Mouse (Mus musculus): ENCODE data around the gene Gucy1b1. TPM values are rescaled to one million over a fixed set of nuclear protein-coding genes. Genes with fewer than 3 reads are reported as not detected.
A peak's percentile ranks its signal among the peaks of the same experiment; 100 is the strongest.

Gucy1b1 gene
- polyA plus RNA-seq, 1 experiment from 2014 or later = 38.8 TPM

DNA sequence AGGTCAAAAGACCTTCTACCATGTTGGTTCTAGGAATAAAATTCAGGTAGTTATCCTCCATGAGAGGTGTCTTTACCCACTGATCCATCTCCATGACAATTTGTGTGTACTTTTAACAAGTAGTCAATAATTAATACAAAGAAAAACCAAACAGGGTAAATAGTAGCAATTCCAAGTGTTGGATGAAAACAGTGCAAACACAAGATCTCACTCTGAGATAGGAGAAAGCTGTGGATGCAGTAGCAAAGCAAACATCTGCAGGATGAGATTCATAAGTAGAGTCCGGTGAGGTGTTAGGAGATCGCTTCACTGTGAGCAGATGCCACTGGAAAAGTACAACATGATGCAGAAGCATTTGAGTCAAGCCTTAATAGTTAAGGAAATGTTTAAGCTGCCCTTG lies 88.4 kb downstream of the Gucy1b1 start:
- H3K36me3 ChIP-seq (ENCODE audit: control insufficient read depth, insufficient read depth, low read length) = no peaks in the 10 kb centered on the region
- H3K9ac ChIP-seq (ENCODE audit: low read length) = no peak overlapping the region
- no peaks in the 10 kb centered on the region for H3K27me3 ChIP-seq (replicated peaks; ENCODE audit: control insufficient read depth, insufficient read depth, low read length)
- 88% methylated on average over 2 of the region's 2 CpGs for WGBS
- H3K27ac ChIP-seq (ENCODE audit: low read depth, low read length) = no peak overlapping the region
- no peak overlapping the region for H3K4me3 ChIP-seq (ENCODE audit: low read depth, low read length)
- peaks cover 3% of the 10 kb centered on the region; the same call in 1 of the 2 replicates for H3K4me1 ChIP-seq (ENCODE audit: control insufficient read depth, insufficient read depth, low read length)
- no peak for ATAC-seq
- H3K4me2 ChIP-seq (ENCODE audit: low read length) = no peak overlapping the region
- no peak for DNase-seq (ENCODE audit: low spot score)
- H3K9me3 ChIP-seq (replicated peaks; ENCODE audit: control insufficient read depth, low read length) = no peaks in the 10 kb centered on the region

DNA sequence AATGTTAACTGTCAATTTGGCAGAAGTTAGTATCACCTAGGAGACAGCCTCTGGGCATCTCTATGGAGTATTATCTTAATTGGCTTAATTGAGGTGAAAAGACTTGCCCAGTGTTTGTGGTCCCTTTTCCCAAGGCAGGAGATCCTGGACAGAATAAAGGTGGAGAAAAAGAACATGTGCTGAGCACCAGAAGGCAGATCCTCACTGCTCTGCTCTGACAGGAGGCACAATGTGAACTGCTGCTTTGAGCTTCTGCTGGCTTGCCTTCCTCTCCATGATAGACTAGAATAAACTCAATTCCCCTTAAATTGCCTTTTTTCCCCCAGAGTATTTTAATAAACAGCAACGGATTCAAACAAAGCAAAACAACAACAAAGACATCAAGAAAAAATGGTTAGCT lies 89.4 kb downstream of the Gucy1b1 start:
- H3K9me3 ChIP-seq (replicated peaks; ENCODE audit: control insufficient read depth, low read length) = no peaks in the 10 kb centered on the region
- no peak overlapping the region for H3K27ac ChIP-seq (ENCODE audit: low read depth, low read length)
- no peak overlapping the region for H3K4me2 ChIP-seq (ENCODE audit: low read length)
- H3K27me3 ChIP-seq (replicated peaks; ENCODE audit: control insufficient read depth, insufficient read depth, low read length) = no peaks in the 10 kb centered on the region
- H3K4me1 ChIP-seq (ENCODE audit: control insufficient read depth, insufficient read depth, low read length) = peaks cover 3% of the 10 kb centered on the region; the same call in 1 of the 2 replicates
- no peak for ATAC-seq
- no peak overlapping the region for H3K9ac ChIP-seq (ENCODE audit: low read length)
- H3K4me3 ChIP-seq (ENCODE audit: low read depth, low read length) = no peak overlapping the region
- H3K36me3 ChIP-seq (ENCODE audit: control insufficient read depth, insufficient read depth, low read length) = no peaks in the 10 kb centered on the region
- whole genome bisulfite sequencing = 47% methylated on average over 1 of the region's 1 CpGs
- peak; percentile 16 for DNase-seq (ENCODE audit: low spot score)

DNA sequence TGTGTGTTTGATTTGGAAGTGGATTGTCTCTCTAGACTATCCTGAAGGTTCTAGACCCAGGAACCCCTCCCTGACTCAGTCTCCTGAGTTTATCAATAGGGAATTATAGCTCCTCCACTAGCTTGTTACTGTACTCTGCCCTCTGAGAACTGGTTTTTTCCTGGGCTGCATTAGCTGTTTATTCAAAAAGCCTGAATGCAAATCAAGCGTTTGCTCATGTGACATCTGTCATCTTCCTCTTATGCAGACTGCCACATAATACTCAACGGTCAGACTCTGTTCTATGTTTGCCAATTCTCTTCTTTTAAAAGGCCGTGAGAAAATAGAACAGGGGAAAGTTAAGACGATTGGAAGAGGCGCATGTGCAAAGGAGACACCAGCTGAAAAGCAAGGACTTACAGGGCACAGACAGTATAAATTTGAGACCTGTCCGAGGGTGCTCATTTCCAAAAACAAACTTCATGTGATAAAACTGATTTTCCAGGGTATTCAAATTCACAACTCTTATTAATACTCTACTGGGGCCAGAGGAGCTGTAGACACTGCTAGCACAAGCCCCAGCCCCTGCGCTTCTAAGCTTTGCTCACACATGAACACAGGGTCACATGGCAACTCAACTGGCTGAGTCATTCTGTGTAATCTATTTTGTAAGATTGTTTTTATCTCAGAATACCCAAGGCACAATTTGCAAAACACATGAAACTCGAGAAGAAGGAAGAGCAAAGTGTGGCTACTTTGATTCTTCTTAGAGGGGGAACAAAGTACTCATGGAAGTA lies 91.2 kb downstream of the Gucy1b1 start:
- Histone ChIP-seq H3K9me3 (replicated peaks; ENCODE audit: control insufficient read depth, low read length) (no peaks in the 10 kb centered on the region), H3K27me3 (replicated peaks; ENCODE audit: control insufficient read depth, insufficient read depth, low read length) (no peaks in the 10 kb centered on the region), H3K36me3 (ENCODE audit: control insufficient read depth, insufficient read depth, low read length) (no peaks in the 10 kb centered on the region), H3K27ac (ENCODE audit: low read depth, low read length) (no peak overlapping the region), H3K4me2 (ENCODE audit: low read length) (no peak overlapping the region), H3K4me3 (ENCODE audit: low read depth, low read length) (no peak overlapping the region), H3K9ac (ENCODE audit: low read length) (no peak overlapping the region), H3K4me1 (ENCODE audit: control insufficient read depth, insufficient read depth, low read length) (peaks cover 3% of the 10 kb centered on the region; the same call in 1 of the 2 replicates)
- no peak for ATAC-seq
- 79% methylated on average over 8 of the region's 8 CpGs for WGBS
- DNase-seq (ENCODE audit: low spot score) = no peak

Small RNA genes within 50 kb of the gene (microRNA-seq; reads per million reads assigned to microRNA genes)
- gene Mir7010 = not detected

Other genes starting within 250 kb of the Gucy1b1 start
- gene Ctso, start 142.1 kb downstream of the Gucy1b1 start, polyA plus RNA-seq (2014; fragmentation: Nextera tagmentation; extraction: Ambion mirVana) = 8.9 and 9.0 TPM in 2 replicates
- 0.71 and 1.5 TPM in 2 replicates for gene Tdo2, start 98.5 kb downstream of the Gucy1b1 start, polyA plus RNA-seq (2014; fragmentation: Nextera tagmentation; extraction: Ambion mirVana)
- not detected in 2 replicates for gene Asic5, start 92.4 kb downstream of the Gucy1b1 start, polyA plus RNA-seq (2014; fragmentation: Nextera tagmentation; extraction: Ambion mirVana)
- 28.2 and 42.2 TPM in 2 replicates for gene Gucy1a1, start 71.1 kb upstream of the Gucy1b1 start, polyA plus RNA-seq (2014; fragmentation: Nextera tagmentation; extraction: Ambion mirVana)